Mouse (Mus musculus) heart, postnatal 0 days (tissue): Measurements from ENCODE around the gene Zdhhc19.

Experiments
- CTCF ChIP-seq: IDR thresholded peaks from 2 replicates; pipeline ENCODE4 v1.5.1; 2016; ENCODE audit warnings: antibody characterized with exemption, control low read depth, low read depth
- EP300 ChIP-seq: IDR thresholded peaks from 2 replicates; pipeline ENCODE4 v1.6.1; 2016; ENCODE audit warnings: antibody characterized with exemption, low read depth

DNA sequence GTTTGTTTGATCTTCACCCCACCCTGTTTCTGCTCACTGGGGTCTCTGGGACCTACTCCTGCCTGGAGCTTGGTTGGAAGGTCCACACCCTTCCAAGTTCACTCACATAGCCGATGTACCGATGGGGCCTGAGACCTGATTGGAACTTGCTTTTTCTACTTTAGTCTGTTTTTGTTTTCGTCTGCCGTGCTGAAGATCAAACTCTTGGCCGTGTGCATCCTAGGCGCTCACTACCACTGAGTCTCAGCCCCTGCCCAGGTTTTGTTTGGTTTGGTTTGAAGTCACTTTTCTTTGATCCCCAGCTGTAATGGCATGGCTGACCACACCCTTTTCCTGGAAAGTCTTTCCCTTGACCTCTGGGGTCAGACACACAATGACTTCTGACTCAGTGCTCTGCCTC lies 17.3 kb downstream of the Zdhhc19 start:
- no peak for TF ChIP-seq CTCF
- no peak for TF ChIP-seq EP300
